Mouse (Mus musculus) midbrain, embryonic 16.5 days (tissue): ENCODE measurements around the gene Map3k7cl. TPM values are rescaled to one million over a fixed set of nuclear protein-coding genes. Genes with fewer than 3 reads are reported as not detected.

Source experiments
- ATAC-seq: fragments of 200-750 bp; cut with Nextera tagmentation; 2 replicates; pipeline ENCODE4 v1.8.0; 2017; ENCODE audit warnings: moderate TSS enrichment
- H3K27ac ChIP-seq: fragments of 300-500 bp; sonication (generic); 2 replicates; pipeline ENCODE4 v1.5.1; 2014; ENCODE audit warnings: mild to moderate bottlenecking, low read length, mixed read lengths
- H3K27me3 ChIP-seq: fragments of 300-500 bp; sonication (generic); 2 replicates; pipeline ENCODE4 v1.6.1; 2014; ENCODE audit warnings: low read depth, low read length, mixed read lengths; ENCODE audit not compliant: control insufficient read depth, insufficient read depth
- H3K36me3 ChIP-seq: fragments of 300-500 bp; sonication (generic); 2 replicates; pipeline ENCODE4 v1.6.1; 2014; ENCODE audit warnings: mild to moderate bottlenecking, low read length, moderate library complexity, mixed read lengths; ENCODE audit not compliant: control insufficient read depth, insufficient read depth
- H3K4me1 ChIP-seq: fragments of 300-500 bp; sonication (generic); 2 replicates; pipeline ENCODE4 v1.6.1; 2014; ENCODE audit warnings: mild to moderate bottlenecking, low read length, mixed read lengths; ENCODE audit not compliant: control insufficient read depth, insufficient read depth
- H3K4me2 ChIP-seq: fragments of 300-500 bp; sonication (generic); 2 replicates; pipeline ENCODE4 v1.6.1; 2014; ENCODE audit warnings: mild to moderate bottlenecking, low read length, mixed read lengths
- H3K4me3 ChIP-seq: fragments of 300-500 bp; sonication (generic); 2 replicates; pipeline ENCODE4 v1.5.1; 2014; ENCODE audit warnings: low read depth, mild to moderate bottlenecking, low read length, moderate library complexity, mixed read lengths
- H3K9ac ChIP-seq: fragments of 300-500 bp; sonication (generic); 2 replicates; pipeline ENCODE4 v1.6.1; 2014; ENCODE audit warnings: low read depth, low read length, mixed read lengths
- H3K9me3 ChIP-seq: fragments of 300-500 bp; sonication (generic); replicated peaks from 2 replicates; pipeline ENCODE4 v1.6.1; 2014; ENCODE audit warnings: mild to moderate bottlenecking, low read length, mixed read lengths; ENCODE audit not compliant: control insufficient read depth, poor library complexity, severe bottlenecking
- WGBS: fragments of 180-500 bp; shearing (Covaris S2); extraction: QIAGEN DNeasy Blood & Tissue Kit; methylation state at CpG from one replicate; pipeline ENCODE4 v1.1.7; 2014; 5-methylcytosine and 5-hydroxymethylcytosine counted together
- polyA plus RNA-seq: library from polyadenylated mRNA; unstranded; fragments of >200 nt; fragmentation: Nextera tagmentation; extraction: Ambion mirVana; gene quantifications from 2 replicates; pipeline ENCODE4 v1.2.1, GENCODE M21; 2015

Gene Map3k7cl
- not detected in 2 replicates for polyA plus RNA-seq

GRCm38 (mm10) chr16:87552907-87553691 lies at the start of gene Map3k7cl:
Gene Map3k7cl (plus strand): TSS chr16:87553330.
- ATAC-seq = no peak

GRCm38 (mm10) chr16:87511706-87512105 lies 41.4 kb upstream of the Map3k7cl start:
- Histone ChIP-seq H3K9ac (no peak overlapping the region), H3K9me3 (no peaks in the 10 kb centered on the region), H3K4me3 (no peak overlapping the region), H3K4me1 (no peaks in the 10 kb centered on the region), H3K27ac (no peak overlapping the region), H3K27me3 (no peaks in the 10 kb centered on the region), H3K4me2 (no peak overlapping the region), H3K36me3 (no peaks in the 10 kb centered on the region)
- ATAC-seq = no peak
- 59% methylated on average over 5 of the region's 5 CpGs for WGBS

More at GRCm38 (mm10) chr16:87552907-87553691, at the start of gene Map3k7cl:
- H3K27ac ChIP-seq = no peak within 1 kb of the TSS
- no peaks in the 10 kb centered on the region for H3K36me3 ChIP-seq
- H3K9me3 ChIP-seq = no peaks in the 10 kb centered on the region
- no peaks in the 10 kb centered on the region for H3K4me1 ChIP-seq
- WGBS = 84% methylated on average over 24 of the region's 24 CpGs
- H3K27me3 ChIP-seq = no peaks in the 10 kb centered on the region
- no peak within 1 kb of the TSS for H3K4me3 ChIP-seq
- no peak within 1 kb of the TSS for H3K9ac ChIP-seq
- H3K4me2 ChIP-seq = no peak within 1 kb of the TSS

- Histone ChIP-seq H3K27ac (no peak overlapping the region), H3K9me3 (no peaks in the 10 kb centered on the region), H3K36me3 (no peaks in the 10 kb centered on the region), H3K4me3 (no peak overlapping the region), H3K4me1 (no peaks in the 10 kb centered on the region), H3K27me3 (no peaks in the 10 kb centered on the region), H3K9ac (no peak overlapping the region), H3K4me2 (no peak overlapping the region)
- ATAC-seq = no peak
- WGBS = 93% methylated on average over 14 of the region's 14 CpGs
These were observed 40.8 kb upstream of the Map3k7cl start for GRCm38 (mm10) chr16:87512331-87512730.

- Histone ChIP-seq H3K27me3 (no peaks in the 10 kb centered on the region), H3K9ac (no peak overlapping the region), H3K4me1 (no peaks in the 10 kb centered on the region), H3K27ac (no peak overlapping the region), H3K4me3 (no peak overlapping the region), H3K9me3 (no peaks in the 10 kb centered on the region), H3K4me2 (no peak overlapping the region), H3K36me3 (no peaks in the 10 kb centered on the region)
- no peak for ATAC-seq
- 88% methylated on average over 5 of the region's 5 CpGs for WGBS
These were observed 28.9 kb upstream of the Map3k7cl start for GRCm38 (mm10) chr16:87524228-87524627.

GRCm38 (mm10) chr16:87527553-87528249 lies 25.4 kb upstream of the Map3k7cl start:
- 73% methylated on average over 8 of the region's 8 CpGs for WGBS
- peak; percentile 48; the same call in 1 of the 2 replicates for ATAC-seq
- no peaks in the 10 kb centered on the region for H3K9me3 ChIP-seq
- H3K4me3 ChIP-seq = no peak overlapping the region
- no peaks in the 10 kb centered on the region for H3K27me3 ChIP-seq
- H3K27ac ChIP-seq = no peak overlapping the region
- H3K4me1 ChIP-seq = no peaks in the 10 kb centered on the region
- H3K9ac ChIP-seq = no peak overlapping the region
- no peak overlapping the region for H3K4me2 ChIP-seq
- no peaks in the 10 kb centered on the region for H3K36me3 ChIP-seq

- 74% methylated on average over 10 of the region's 10 CpGs for WGBS
- no peak overlapping the region for H3K9ac ChIP-seq
- no peaks in the 10 kb centered on the region for H3K36me3 ChIP-seq
These were observed 24.4 kb upstream of the Map3k7cl start for GRCm38 (mm10) chr16:87528755-87529154.

GRCm38 (mm10) chr16:87548348-87548747 lies 4.8 kb upstream of the Map3k7cl start:
- no peak overlapping the region for H3K4me3 ChIP-seq
- H3K9ac ChIP-seq = no peak overlapping the region
- no peaks in the 10 kb centered on the region for H3K27me3 ChIP-seq
- no peak for ATAC-seq
- no peaks in the 10 kb centered on the region for H3K9me3 ChIP-seq
- no peaks in the 10 kb centered on the region for H3K4me1 ChIP-seq
- no peak overlapping the region for H3K27ac ChIP-seq
- no peak overlapping the region for H3K4me2 ChIP-seq
- 65% methylated on average over 2 of the region's 2 CpGs for WGBS
- H3K36me3 ChIP-seq = no peaks in the 10 kb centered on the region

More at GRCm38 (mm10) chr16:87528755-87529154, 24.4 kb upstream of the Map3k7cl start:
- no peak overlapping the region for H3K27ac ChIP-seq
- no peak overlapping the region for H3K4me3 ChIP-seq
- no peak overlapping the region for H3K4me2 ChIP-seq
- H3K27me3 ChIP-seq = no peaks in the 10 kb centered on the region
- no peak for ATAC-seq
- no peaks in the 10 kb centered on the region for H3K9me3 ChIP-seq
- no peaks in the 10 kb centered on the region for H3K4me1 ChIP-seq

- Histone ChIP-seq H3K36me3 (no peaks in the 10 kb centered on the region), H3K4me2 (no peak overlapping the region), H3K27me3 (no peaks in the 10 kb centered on the region), H3K27ac (no peak overlapping the region), H3K9me3 (no peaks in the 10 kb centered on the region), H3K9ac (no peak overlapping the region), H3K4me3 (no peak overlapping the region), H3K4me1 (no peaks in the 10 kb centered on the region)
- no peak for ATAC-seq
- WGBS = 79% methylated on average over 8 of the region's 8 CpGs
These were observed 3.2 kb downstream of the Map3k7cl start for GRCm38 (mm10) chr16:87556320-87556719.

GRCm38 (mm10) chr16:87561501-87561900 lies 8.4 kb downstream of the Map3k7cl start:
- H3K4me2 ChIP-seq = no peak overlapping the region

More at GRCm38 (mm10) chr16:87561501-87561900, 8.4 kb downstream of the Map3k7cl start:
- no peak overlapping the region for H3K4me3 ChIP-seq
- H3K27me3 ChIP-seq = no peaks in the 10 kb centered on the region
- no peaks in the 10 kb centered on the region for H3K9me3 ChIP-seq
- H3K27ac ChIP-seq = no peak overlapping the region
- no peak overlapping the region for H3K9ac ChIP-seq
- ATAC-seq = no peak
- H3K36me3 ChIP-seq = no peaks in the 10 kb centered on the region
- 90% methylated on average over 4 of the region's 4 CpGs for WGBS
- no peaks in the 10 kb centered on the region for H3K4me1 ChIP-seq
